In the genomic region with DNA sequence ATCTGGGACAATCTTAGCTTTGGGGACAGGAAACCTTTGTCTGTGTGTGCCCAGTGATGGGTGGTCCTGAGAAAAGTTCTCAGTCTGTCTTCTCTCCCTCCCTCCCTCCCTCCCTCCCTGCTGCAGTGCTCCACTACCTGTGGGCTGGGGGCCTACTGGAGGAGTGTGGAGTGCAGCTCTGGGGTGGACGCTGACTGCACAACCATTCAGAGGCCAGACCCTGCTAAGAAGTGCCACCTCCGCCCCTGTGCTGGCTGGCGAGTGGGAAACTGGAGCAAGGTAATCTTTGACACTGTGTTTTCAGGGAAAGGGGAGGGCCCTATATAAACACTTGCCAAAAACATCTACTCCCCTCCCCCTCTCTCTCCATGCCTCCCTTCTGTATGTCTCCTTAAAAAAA, we compare ENCODE assay signal across 16 mouse cellular contexts.
DNase-seq lines count a peak whose midpoint lies in the region; ATAC-seq and TF ChIP-seq lines count a peak whose summit lies in the region.
"Had no signal": no experiment of that assay in that cellular context is flagged by ENCODE, and none has a peak within 500 bp of the region (broad histone marks: within the 10 kb centered on the region; RNA-seq: fewer than 3 reads in every experiment).

No protein-coding gene starts in this region.

- WGBS in hindbrain, embryonic 14.5 days: 57% methylated on average over 3 of the region's 3 CpGs
- WGBS in hindbrain, embryonic 10.5 days: 57% methylated on average over 3 of the region's 3 CpGs
- 14% methylated on average over 3 of the region's 3 CpGs for WGBS in kidney, postnatal 0 days
- WGBS in kidney, adult 2 months: 57% methylated on average over 3 of the region's 3 CpGs
- 30% methylated on average over 3 of the region's 3 CpGs for WGBS in stomach, embryonic 14.5 days
- 35% methylated on average over 3 of the region's 3 CpGs for WGBS in stomach, postnatal 0 days

- H3K27ac ChIP-seq in hindbrain, embryonic 14.5 days: no peak overlapping the region
- H3K27ac ChIP-seq in hindbrain, embryonic 10.5 days: no peak overlapping the region
- H3K27ac ChIP-seq in kidney, postnatal 0 days: no peak overlapping the region
- H3K27ac ChIP-seq in kidney, adult 2 months (ENCODE audit: insufficient read depth, low read depth, low read length): no peak overlapping the region
- H3K27ac ChIP-seq in stomach, embryonic 14.5 days (ENCODE audit: low read length): no peak overlapping the region
- no peak overlapping the region for H3K27ac ChIP-seq in stomach, postnatal 0 days (replicated peaks)
- H3K27ac ChIP-seq: hindbrain, embryonic 13.5 days had no signal

- TF ChIP-seq CTCF in kidney, postnatal 0 days (IDR thresholded peaks at IDR 0.05; ENCODE audit: low read depth): no peak
- TF ChIP-seq CTCF in kidney, adult 2 months (conservative IDR thresholded peaks at IDR 0.05; ENCODE audit: insufficient read depth, insufficient read length, low read depth, low read length): no peak
- no peak for TF ChIP-seq CTCF in stomach, postnatal 0 days (IDR thresholded peaks at IDR 0.05; ENCODE audit: low read depth)

- H3K9ac ChIP-seq in hindbrain, embryonic 14.5 days: no peak overlapping the region
- no peak overlapping the region for H3K9ac ChIP-seq in kidney, postnatal 0 days (ENCODE audit: low read depth, low read length)
- no peak overlapping the region for H3K9ac ChIP-seq in stomach, embryonic 14.5 days (replicated peaks; ENCODE audit: low read depth, low read length)
- H3K9ac ChIP-seq in stomach, postnatal 0 days (ENCODE audit: low read length): no peak overlapping the region
- H3K9ac ChIP-seq: hindbrain, embryonic 13.5 days had no signal

- 0 out of 2 replicates have a peak, but pooled peaks have one; percentile 37 for ATAC-seq in hindbrain, embryonic 14.5 days (ENCODE audit: low FRiP score)
- peak; percentile 17; the same call in 1 of the 2 replicates for ATAC-seq in kidney, postnatal 0 days (replicated peaks; ENCODE audit: low FRiP score, low read depth)
- 0 out of 2 replicates have a peak, but pooled peaks have one; percentile 33 for ATAC-seq in stomach, embryonic 14.5 days (ENCODE audit: insufficient number of reproducible peaks, insufficient read depth, low FRiP score, low read depth)
- no peak for ATAC-seq in stomach, postnatal 0 days (ENCODE audit: low FRiP score, low TSS enrichment)

- no peak for TF ChIP-seq EP300 in stomach, postnatal 0 days (optimal IDR thresholded peaks at IDR 0.05)

- TF ChIP-seq POLR2A in kidney, adult 2 months (IDR thresholded peaks at IDR 0.05; ENCODE audit: low read depth, low read length): no peak

- H3K27me3 ChIP-seq in hindbrain, embryonic 14.5 days (ENCODE audit: control insufficient read depth, insufficient read depth, low read length): no peaks in the 10 kb centered on the region
- H3K27me3 ChIP-seq in hindbrain, embryonic 10.5 days (ENCODE audit: insufficient read depth, poor library complexity, severe bottlenecking): no peaks in the 10 kb centered on the region
- no peaks in the 10 kb centered on the region for H3K27me3 ChIP-seq in kidney, postnatal 0 days (ENCODE audit: insufficient read depth, low read length)
- H3K27me3 ChIP-seq in kidney, adult 2 months (replicated peaks; ENCODE audit: control insufficient read depth, insufficient read depth, low read length): no peaks in the 10 kb centered on the region; the same call in 1 of the 2 replicates
- H3K27me3 ChIP-seq in stomach, embryonic 14.5 days (ENCODE audit: control insufficient read depth, insufficient read depth, low read length): no peaks in the 10 kb centered on the region
- no peaks in the 10 kb centered on the region for H3K27me3 ChIP-seq in stomach, postnatal 0 days (ENCODE audit: control insufficient read depth, insufficient read depth, low read length)
- H3K27me3 ChIP-seq: hindbrain, embryonic 13.5 days had no signal

- no peak overlapping the region for H3K4me3 ChIP-seq in hindbrain, embryonic 14.5 days (replicated peaks; ENCODE audit: low read length)
- H3K4me3 ChIP-seq in hindbrain, embryonic 10.5 days: no peak overlapping the region
- no peak overlapping the region for H3K4me3 ChIP-seq in kidney, postnatal 0 days (replicated peaks; ENCODE audit: low read depth, low read length)
- H3K4me3 ChIP-seq in kidney, adult 2 months (ENCODE audit: insufficient read depth, low read depth, low read length): no peak overlapping the region
- H3K4me3 ChIP-seq in stomach, embryonic 14.5 days (ENCODE audit: low read depth, low read length): no peak overlapping the region
- no peak overlapping the region for H3K4me3 ChIP-seq in stomach, postnatal 0 days (ENCODE audit: low read depth, low read length)
- H3K4me3 ChIP-seq: hindbrain, embryonic 13.5 days had no signal

- no peaks in the 10 kb centered on the region for H3K36me3 ChIP-seq in hindbrain, embryonic 14.5 days (replicated peaks; ENCODE audit: control insufficient read depth, insufficient read depth)
- H3K36me3 ChIP-seq in hindbrain, embryonic 10.5 days: no peaks in the 10 kb centered on the region
- H3K36me3 ChIP-seq in kidney, postnatal 0 days (ENCODE audit: insufficient read depth, low read length): no peaks in the 10 kb centered on the region
- no peaks in the 10 kb centered on the region for H3K36me3 ChIP-seq in kidney, adult 2 months (ENCODE audit: control insufficient read depth, insufficient read depth, low read length)
- H3K36me3 ChIP-seq in stomach, embryonic 14.5 days (ENCODE audit: control insufficient read depth, insufficient read depth, low read length): no peaks in the 10 kb centered on the region
- no peaks in the 10 kb centered on the region for H3K36me3 ChIP-seq in stomach, postnatal 0 days (ENCODE audit: control insufficient read depth, insufficient read depth, low read length)
- H3K36me3 ChIP-seq: hindbrain, embryonic 13.5 days had no signal

- no peak overlapping the region for H3K4me2 ChIP-seq in hindbrain, embryonic 14.5 days (replicated peaks)
- no peak overlapping the region for H3K4me2 ChIP-seq in kidney, postnatal 0 days (ENCODE audit: low read length)
- no peak overlapping the region for H3K4me2 ChIP-seq in stomach, embryonic 14.5 days (replicated peaks; ENCODE audit: low read depth, low read length)
- H3K4me2 ChIP-seq in stomach, postnatal 0 days (replicated peaks; ENCODE audit: low read depth): no peak overlapping the region
- H3K4me2 ChIP-seq: hindbrain, embryonic 13.5 days had no signal

- no peaks in the 10 kb centered on the region for H3K9me3 ChIP-seq in hindbrain, embryonic 14.5 days (ENCODE audit: control insufficient read depth, low read length)
- no peaks in the 10 kb centered on the region for H3K9me3 ChIP-seq in hindbrain, embryonic 10.5 days
- H3K9me3 ChIP-seq in kidney, postnatal 0 days (replicated peaks; ENCODE audit: low read length): no peaks in the 10 kb centered on the region
- no peaks in the 10 kb centered on the region for H3K9me3 ChIP-seq in stomach, embryonic 14.5 days (ENCODE audit: control insufficient read depth, low read depth, low read length)
- no peaks in the 10 kb centered on the region for H3K9me3 ChIP-seq in stomach, postnatal 0 days (ENCODE audit: control insufficient read depth, low read length)
- H3K9me3 ChIP-seq: hindbrain, embryonic 13.5 days had no signal

- no peak for DNase-seq in hindbrain, embryonic 14.5 days (ENCODE audit: low spot score)
- no peak for DNase-seq in hindbrain, embryonic 10.5 days (ENCODE audit: low spot score)
- DNase-seq in kidney, postnatal 0 days (ENCODE audit: low spot score): peak; percentile 3
- DNase-seq in kidney, adult 2 months: no peak
- no peak for DNase-seq in stomach, postnatal 0 days (ENCODE audit: low spot score)
- DNase-seq: adrenal gland, adult 2 months; adrenal gland, postnatal 25 days; cerebellum, adult 18-20 months; cerebellum, adult 9-11 months; cerebellum, postnatal 36 days; gastrocnemius, postnatal 36 days; heart, adult 11 months; heart, postnatal 10 days; heart, postnatal 4 days had no signal

- no peaks in the 10 kb centered on the region for H3K4me1 ChIP-seq in hindbrain, embryonic 14.5 days (replicated peaks; ENCODE audit: control insufficient read depth, insufficient read depth, low read length)
- H3K4me1 ChIP-seq in hindbrain, embryonic 10.5 days (replicated peaks): peaks cover 3% of the 10 kb centered on the region; the same call in 1 of the 2 replicates
- H3K4me1 ChIP-seq in kidney, postnatal 0 days (replicated peaks; ENCODE audit: insufficient read depth, low read length): no peaks in the 10 kb centered on the region
- no peaks in the 10 kb centered on the region for H3K4me1 ChIP-seq in kidney, adult 2 months (ENCODE audit: control insufficient read depth, insufficient read depth, low read length)
- H3K4me1 ChIP-seq in stomach, embryonic 14.5 days (ENCODE audit: control insufficient read depth, insufficient read depth, low read length): no peaks in the 10 kb centered on the region
- H3K4me1 ChIP-seq in stomach, postnatal 0 days (replicated peaks; ENCODE audit: control insufficient read depth, insufficient read depth): no peaks in the 10 kb centered on the region
- H3K4me1 ChIP-seq: hindbrain, embryonic 13.5 days had no signal
